Mouse (Mus musculus): ENCODE results near the gene Ptpn3. TPM values are rescaled to one million over a fixed set of nuclear protein-coding genes. Genes with fewer than 3 reads are reported as not detected.

The Ptpn3 gene
- total RNA-seq, 1 experiment: 13.6 TPM

- Histone ChIP-seq H3K9me3 (ENCODE audit: control insufficient read depth, insufficient read depth, low read depth, low read length) (no peaks in the 10 kb centered on the region), H3K27ac (ENCODE audit: insufficient read depth, low read depth, low read length, poor library complexity, severe bottlenecking) (no peak overlapping the region), H3K36me3 (ENCODE audit: control insufficient read depth, insufficient read depth, low read length, poor library complexity, severe bottlenecking) (peaks cover 19% of the 10 kb centered on the region), H3K4me1 (ENCODE audit: control insufficient read depth in 2 of 2, insufficient read depth in 2 of 2, low read length in 2 of 2, poor library complexity in 1 of 2) (peaks cover 2 to 3% of the 10 kb centered on the region in 2 experiments; a peak in 1 of 4 replicates), H3K9ac (ENCODE audit: insufficient read depth, low read depth, low read length, poor library complexity, severe bottlenecking) (no peak overlapping the region), H3K4me3 (ENCODE audit: insufficient read depth in 1 of 2, low read depth in 1 of 2, low read length in 2 of 2, poor library complexity in 1 of 2, severe bottlenecking in 1 of 2) (no peak overlapping the region)
- in situ Hi-C loops (cut with MboI; ENCODE audit: low sequenced_read_pairs in 2 of 2, unreplicated experiment in 2 of 2): no loop called here
- TF ChIP-seq CHD2 (IDR thresholded peaks at IDR 0.05; ENCODE audit: low read depth, low read length): no peak
- TF ChIP-seq ZNF384 (IDR thresholded peaks at IDR 0.05; ENCODE audit: low read depth, low read length): no peak
- no peak for TF ChIP-seq ZC3H11A (IDR thresholded peaks at IDR 0.05; ENCODE audit: borderline replicate concordance, low read depth, low read length)
- TF ChIP-seq HCFC1 (IDR thresholded peaks at IDR 0.05; ENCODE audit: borderline replicate concordance, insufficient read depth, low read length): no peak
- no peak for TF ChIP-seq MAFK (IDR thresholded peaks at IDR 0.05; ENCODE audit: insufficient read depth, low read depth, low read length)
- no peak for DNase-seq (ENCODE audit: low read depth, low spot score)
Observed at GRCm38 (mm10) chr4:57230341-57230740, 71.3 kb downstream of the Ptpn3 start.

GRCm38 (mm10) chr4:57228601-57229520 is 72.8 kb downstream of the Ptpn3 start:
- Histone ChIP-seq H3K4me3 (ENCODE audit: insufficient read depth in 1 of 2, low read depth in 1 of 2, low read length in 2 of 2, poor library complexity in 1 of 2, severe bottlenecking in 1 of 2) (no peak overlapping the region), H3K27ac (ENCODE audit: insufficient read depth, low read depth, low read length, poor library complexity, severe bottlenecking) (no peak overlapping the region), H3K9me3 (ENCODE audit: control insufficient read depth, insufficient read depth, low read depth, low read length) (no peaks in the 10 kb centered on the region), H3K9ac (ENCODE audit: insufficient read depth, low read depth, low read length, poor library complexity, severe bottlenecking) (no peak overlapping the region), H3K36me3 (ENCODE audit: control insufficient read depth, insufficient read depth, low read length, poor library complexity, severe bottlenecking) (peaks cover 22% of the 10 kb centered on the region), H3K4me1 (ENCODE audit: control insufficient read depth in 2 of 2, insufficient read depth in 2 of 2, low read length in 2 of 2, poor library complexity in 1 of 2) (peaks cover 2 to 3% of the 10 kb centered on the region in 2 experiments; a peak in 1 of 4 replicates)
- TF ChIP-seq CHD2 (IDR thresholded peaks at IDR 0.05; ENCODE audit: low read depth, low read length) (no peak), ZNF384 (IDR thresholded peaks at IDR 0.05; ENCODE audit: low read depth, low read length) (no peak), MAFK (IDR thresholded peaks at IDR 0.05; ENCODE audit: insufficient read depth, low read depth, low read length) (no peak), HCFC1 (IDR thresholded peaks at IDR 0.05; ENCODE audit: borderline replicate concordance, insufficient read depth, low read length) (no peak)
- in situ Hi-C loops (cut with MboI; ENCODE audit: low sequenced_read_pairs in 2 of 2, unreplicated experiment in 2 of 2): no loop called here
- no peak for DNase-seq (ENCODE audit: low read depth, low spot score)

GRCm38 (mm10) chr4:57224776-57225175 is 76.9 kb downstream of the Ptpn3 start:
- Histone ChIP-seq H3K27ac (ENCODE audit: insufficient read depth, low read depth, low read length, poor library complexity, severe bottlenecking) (no peak overlapping the region), H3K36me3 (ENCODE audit: control insufficient read depth, insufficient read depth, low read length, poor library complexity, severe bottlenecking) (peaks cover 29% of the 10 kb centered on the region), H3K4me1 (ENCODE audit: control insufficient read depth in 2 of 2, insufficient read depth in 2 of 2, low read length in 2 of 2, poor library complexity in 1 of 2) (no peaks in the 10 kb centered on the region), H3K9me3 (ENCODE audit: control insufficient read depth, insufficient read depth, low read depth, low read length) (no peaks in the 10 kb centered on the region), H3K9ac (ENCODE audit: insufficient read depth, low read depth, low read length, poor library complexity, severe bottlenecking) (no peak overlapping the region), H3K4me3 (ENCODE audit: insufficient read depth in 1 of 2, low read depth in 1 of 2, low read length in 2 of 2, poor library complexity in 1 of 2, severe bottlenecking in 1 of 2) (no peak overlapping the region)
- DNase-seq (ENCODE audit: low read depth, low spot score): no peak
- in situ Hi-C loops (cut with MboI; ENCODE audit: low sequenced_read_pairs in 2 of 2, unreplicated experiment in 2 of 2): no loop called here
- TF ChIP-seq CHD2 (IDR thresholded peaks at IDR 0.05; ENCODE audit: low read depth, low read length) (no peak), ZNF384 (IDR thresholded peaks at IDR 0.05; ENCODE audit: low read depth, low read length) (peak; percentile 70)

DNA sequence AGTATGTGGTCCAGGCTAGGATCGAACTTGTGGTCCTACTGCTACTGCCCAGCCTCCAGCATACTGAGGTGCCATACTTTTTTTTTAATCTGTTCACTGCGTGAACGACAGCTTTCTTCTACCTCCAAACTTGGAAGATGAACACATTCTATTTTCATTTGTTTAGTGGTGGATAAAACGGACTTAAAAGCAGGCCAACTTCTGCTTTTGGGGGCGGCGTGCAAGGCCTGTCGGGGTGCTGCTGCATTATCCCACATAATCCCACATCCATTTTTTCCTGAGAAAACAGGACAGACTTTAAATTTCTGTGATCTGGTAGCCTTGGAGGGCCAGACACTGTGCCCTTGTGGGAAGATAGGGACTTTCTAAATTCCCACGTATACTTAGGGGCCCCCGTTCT is 83.9 kb downstream of the Ptpn3 start:
- Histone ChIP-seq H3K9me3 (ENCODE audit: control insufficient read depth, insufficient read depth, low read depth, low read length) (no peaks in the 10 kb centered on the region), H3K27ac (ENCODE audit: insufficient read depth, low read depth, low read length, poor library complexity, severe bottlenecking) (no peak overlapping the region), H3K4me1 (ENCODE audit: control insufficient read depth in 2 of 2, insufficient read depth in 2 of 2, low read length in 2 of 2, poor library complexity in 1 of 2) (no peaks in the 10 kb centered on the region), H3K9ac (ENCODE audit: insufficient read depth, low read depth, low read length, poor library complexity, severe bottlenecking) (no peak overlapping the region), H3K4me3 (ENCODE audit: insufficient read depth in 1 of 2, low read depth in 1 of 2, low read length in 2 of 2, poor library complexity in 1 of 2, severe bottlenecking in 1 of 2) (no peak overlapping the region), H3K36me3 (ENCODE audit: control insufficient read depth, insufficient read depth, low read length, poor library complexity, severe bottlenecking) (peaks cover 53% of the 10 kb centered on the region)
- no peak for DNase-seq (ENCODE audit: low read depth, low spot score)
- TF ChIP-seq ZNF384 (IDR thresholded peaks at IDR 0.05; ENCODE audit: low read depth, low read length) (no peak), HCFC1 (IDR thresholded peaks at IDR 0.05; ENCODE audit: borderline replicate concordance, insufficient read depth, low read length) (no peak), MAFK (IDR thresholded peaks at IDR 0.05; ENCODE audit: insufficient read depth, low read depth, low read length) (no peak), ZC3H11A (IDR thresholded peaks at IDR 0.05; ENCODE audit: borderline replicate concordance, low read depth, low read length) (no peak), CHD2 (IDR thresholded peaks at IDR 0.05; ENCODE audit: low read depth, low read length) (no peak)
- in situ Hi-C loops (cut with MboI; ENCODE audit: low sequenced_read_pairs in 2 of 2, unreplicated experiment in 2 of 2): no loop called here
